Comparison of ENCODE assay signal across 16 mouse cellular contexts in genomic region chr3:156214823-156215222, GRCm38 (mm10).
"Had no signal": no experiment of that assay in that cellular context is flagged by ENCODE, and none has a peak within 500 bp of the region (broad histone marks: within the 10 kb centered on the region; RNA-seq: fewer than 3 reads in every experiment).

No protein-coding gene starts in this region.

- H3K4me1 ChIP-seq: limb, embryonic 12.5 days; liver, embryonic 13.5 days; neural tube, embryonic 13.5 days had no signal

- ATAC-seq: liver, postnatal 0 days; lung, postnatal 0 days had no signal

- H3K9me3 ChIP-seq: limb, embryonic 12.5 days; liver, embryonic 13.5 days; neural tube, embryonic 13.5 days had no signal

- H3K27ac ChIP-seq: layer of hippocampus, adult 2 months; limb, embryonic 12.5 days; liver, embryonic 13.5 days; neural tube, embryonic 13.5 days had no signal

- H3K9ac ChIP-seq: limb, embryonic 12.5 days; liver, embryonic 13.5 days; liver, postnatal 0 days; neural tube, embryonic 13.5 days had no signal

- H3K4me2 ChIP-seq: limb, embryonic 12.5 days; liver, embryonic 13.5 days; neural tube, embryonic 13.5 days had no signal

- H3K27me3 ChIP-seq: limb, embryonic 12.5 days; liver, embryonic 13.5 days; neural tube, embryonic 13.5 days had no signal

- H3K36me3 ChIP-seq: limb, embryonic 12.5 days; liver, embryonic 13.5 days; neural tube, embryonic 13.5 days had no signal

- DNase-seq: kidney, postnatal 10 days; kidney, postnatal 4 days; liver; liver, embryonic 13.5 days; liver, postnatal 0 days; lung, postnatal 36 days; midbrain, embryonic 14.5 days; retina, postnatal 1 day; right cerebral cortex, postnatal 4 days; spleen, adult 18-20 months; thymus, adult 18-20 months; thymus, postnatal 14 days had no signal

- H3K4me3 ChIP-seq: layer of hippocampus, adult 2 months; limb, embryonic 12.5 days; liver, embryonic 13.5 days; neural tube, embryonic 13.5 days had no signal
